Mouse (Mus musculus): ENCODE measurements around the gene Slc22a15. TPM values are rescaled to one million over a fixed set of nuclear protein-coding genes. Genes with fewer than 3 reads are reported as not detected.

The Slc22a15 gene
- polyA plus RNA-seq, 1 experiment from 2014 or later: 9.9 TPM

- no peak overlapping the region for H3K4me3 ChIP-seq
- DNase-seq (ENCODE audit: low spot score): no peak
- H3K4me1 ChIP-seq (replicated peaks): peaks cover 40% of the 10 kb centered on the region
- H3K27ac ChIP-seq: peak overlapping the region; percentile 42; the same call in 1 of the 2 replicates
- peaks cover 11% of the 10 kb centered on the region; the same call in 1 of the 2 replicates for H3K27me3 ChIP-seq (ENCODE audit: insufficient read depth, poor library complexity, severe bottlenecking)
- H3K9me3 ChIP-seq: no peaks in the 10 kb centered on the region
- H3K36me3 ChIP-seq: peaks cover 22% of the 10 kb centered on the region; the same call in 1 of the 2 replicates
- WGBS: 18% methylated on average over 5 of the region's 5 CpGs
Measured at GRCm38 (mm10) chr3:101878136-101878535, 46.1 kb downstream of the Slc22a15 start.

- Histone ChIP-seq H3K9me3 (no peaks in the 10 kb centered on the region), H3K4me1 (replicated peaks) (peaks cover 40% of the 10 kb centered on the region), H3K27ac (peak overlapping the region; percentile 59; the same call in 1 of the 2 replicates), H3K36me3 (peaks cover 22% of the 10 kb centered on the region; the same call in 1 of the 2 replicates), H3K4me3 (no peak overlapping the region), H3K27me3 (ENCODE audit: insufficient read depth, poor library complexity, severe bottlenecking) (peaks cover 11% of the 10 kb centered on the region; the same call in 1 of the 2 replicates)
- DNase-seq (ENCODE audit: low spot score): no peak
- 71% methylated on average over 7 of the region's 7 CpGs for WGBS
Measured at GRCm38 (mm10) chr3:101876459-101877285, 47.6 kb downstream of the Slc22a15 start.

- Histone ChIP-seq H3K27ac (0 out of 2 replicates have a peak overlapping the region, but pooled peaks have one; percentile 53), H3K36me3 (peaks cover 22% of the 10 kb centered on the region; the same call in 1 of the 2 replicates), H3K4me1 (replicated peaks) (peaks cover 40% of the 10 kb centered on the region), H3K9me3 (no peaks in the 10 kb centered on the region), H3K4me3 (no peak overlapping the region), H3K27me3 (ENCODE audit: insufficient read depth, poor library complexity, severe bottlenecking) (peaks cover 11% of the 10 kb centered on the region; the same call in 1 of the 2 replicates)
- DNase-seq (ENCODE audit: low spot score): no peak
- 70% methylated on average over 10 of the region's 10 CpGs for WGBS
Measured at GRCm38 (mm10) chr3:101875258-101875920, 48.9 kb downstream of the Slc22a15 start.

GRCm38 (mm10) chr3:101873061-101873675 lies 51.1 kb downstream of the Slc22a15 start:
- H3K36me3 ChIP-seq: peaks cover 12% of the 10 kb centered on the region; the same call in 1 of the 2 replicates
- no peaks in the 10 kb centered on the region for H3K27me3 ChIP-seq (ENCODE audit: insufficient read depth, poor library complexity, severe bottlenecking)
- DNase-seq (ENCODE audit: low spot score): no peak
- WGBS: 86% methylated on average over 7 of the region's 7 CpGs
- H3K4me1 ChIP-seq (replicated peaks): peaks cover 31% of the 10 kb centered on the region
- no peak overlapping the region for H3K4me3 ChIP-seq
- H3K9me3 ChIP-seq: no peaks in the 10 kb centered on the region
- no peak overlapping the region for H3K27ac ChIP-seq

- peaks cover 23% of the 10 kb centered on the region for H3K4me1 ChIP-seq (replicated peaks)
- peaks cover 5% of the 10 kb centered on the region; the same call in 1 of the 2 replicates for H3K36me3 ChIP-seq
- no peak overlapping the region for H3K27ac ChIP-seq
- WGBS: 90% methylated on average over 9 of the region's 9 CpGs
- DNase-seq (ENCODE audit: low spot score): no peak
- no peaks in the 10 kb centered on the region for H3K27me3 ChIP-seq (ENCODE audit: insufficient read depth, poor library complexity, severe bottlenecking)
- H3K4me3 ChIP-seq: no peak overlapping the region
- H3K9me3 ChIP-seq: no peaks in the 10 kb centered on the region
Measured at GRCm38 (mm10) chr3:101871951-101872350, 52.3 kb downstream of the Slc22a15 start.

- no peak overlapping the region for H3K4me3 ChIP-seq
- H3K36me3 ChIP-seq: peaks cover 16% of the 10 kb centered on the region
- no peak overlapping the region for H3K27ac ChIP-seq
- no peak for DNase-seq (ENCODE audit: low spot score)
- no peaks in the 10 kb centered on the region for H3K9me3 ChIP-seq
- H3K27me3 ChIP-seq (ENCODE audit: insufficient read depth, poor library complexity, severe bottlenecking): no peaks in the 10 kb centered on the region
- WGBS: 81% methylated on average over 4 of the region's 4 CpGs
- no peaks in the 10 kb centered on the region for H3K4me1 ChIP-seq (replicated peaks)
Measured at GRCm38 (mm10) chr3:101867001-101867421, 57.2 kb downstream of the Slc22a15 start.

- Histone ChIP-seq H3K27ac (no peak overlapping the region), H3K4me3 (no peak overlapping the region), H3K27me3 (ENCODE audit: insufficient read depth, poor library complexity, severe bottlenecking) (no peaks in the 10 kb centered on the region), H3K36me3 (peaks cover 42% of the 10 kb centered on the region), H3K9me3 (no peaks in the 10 kb centered on the region), H3K4me1 (replicated peaks) (peaks cover 5% of the 10 kb centered on the region; the same call in 1 of the 2 replicates)
- 82% methylated on average over 3 of the region's 3 CpGs for WGBS
- no peak for DNase-seq (ENCODE audit: low spot score)
Measured at GRCm38 (mm10) chr3:101861856-101862255, 62.4 kb downstream of the Slc22a15 start.

- peaks cover 38% of the 10 kb centered on the region for H3K36me3 ChIP-seq
- no peak overlapping the region for H3K4me3 ChIP-seq
- H3K27me3 ChIP-seq (ENCODE audit: insufficient read depth, poor library complexity, severe bottlenecking): no peaks in the 10 kb centered on the region
- H3K4me1 ChIP-seq (replicated peaks): peaks cover 5% of the 10 kb centered on the region; the same call in 1 of the 2 replicates
- no peaks in the 10 kb centered on the region for H3K9me3 ChIP-seq
- 76% methylated on average over 7 of the region's 7 CpGs for WGBS
- H3K27ac ChIP-seq: no peak overlapping the region
- DNase-seq (ENCODE audit: low spot score): no peak
Measured at GRCm38 (mm10) chr3:101860151-101860550, 64.1 kb downstream of the Slc22a15 start.

GRCm38 (mm10) chr3:101859740-101860139 lies 64.5 kb downstream of the Slc22a15 start:
- Histone ChIP-seq H3K27ac (no peak overlapping the region), H3K9me3 (no peaks in the 10 kb centered on the region), H3K36me3 (peaks cover 38% of the 10 kb centered on the region), H3K4me1 (replicated peaks) (peaks cover 5% of the 10 kb centered on the region; the same call in 1 of the 2 replicates), H3K4me3 (no peak overlapping the region), H3K27me3 (ENCODE audit: insufficient read depth, poor library complexity, severe bottlenecking) (no peaks in the 10 kb centered on the region)
- no peak for DNase-seq (ENCODE audit: low spot score)
- 71% methylated on average over 7 of the region's 7 CpGs for WGBS

GRCm38 (mm10) chr3:101854075-101854474 lies 70.2 kb downstream of the Slc22a15 start:
- H3K4me1 ChIP-seq (replicated peaks): no peaks in the 10 kb centered on the region
- 79% methylated on average over 1 of the region's 1 CpGs for WGBS
- DNase-seq (ENCODE audit: low spot score): no peak
- no peaks in the 10 kb centered on the region for H3K27me3 ChIP-seq (ENCODE audit: insufficient read depth, poor library complexity, severe bottlenecking)
- no peaks in the 10 kb centered on the region for H3K9me3 ChIP-seq
- H3K4me3 ChIP-seq: no peak overlapping the region
- no peak overlapping the region for H3K27ac ChIP-seq
- H3K36me3 ChIP-seq: 0 out of 2 replicates have a peak, but pooled peaks cover 7% of the 10 kb centered on the region

- no peaks in the 10 kb centered on the region for H3K27me3 ChIP-seq (ENCODE audit: insufficient read depth, poor library complexity, severe bottlenecking)
- no peak overlapping the region for H3K4me3 ChIP-seq
- WGBS: 87% methylated on average over 6 of the region's 6 CpGs
- no peak overlapping the region for H3K27ac ChIP-seq
- H3K4me1 ChIP-seq (replicated peaks): no peaks in the 10 kb centered on the region
- DNase-seq (ENCODE audit: low spot score): no peak
- H3K36me3 ChIP-seq: no peaks in the 10 kb centered on the region
- H3K9me3 ChIP-seq: no peaks in the 10 kb centered on the region
Measured at GRCm38 (mm10) chr3:101851363-101851762, 72.9 kb downstream of the Slc22a15 start.

- Histone ChIP-seq H3K4me1 (replicated peaks) (no peaks in the 10 kb centered on the region), H3K9me3 (no peaks in the 10 kb centered on the region), H3K27ac (no peak within 1 kb of the TSS), H3K4me3 (no peak within 1 kb of the TSS), H3K27me3 (ENCODE audit: insufficient read depth, poor library complexity, severe bottlenecking) (no peaks in the 10 kb centered on the region), H3K36me3 (no peaks in the 10 kb centered on the region)
- DNase-seq (ENCODE audit: low spot score): no peak
- 86% methylated on average over 5 of the region's 5 CpGs for WGBS
Measured at GRCm38 (mm10) chr3:101848816-101849215, 75.4 kb downstream of the Slc22a15 start, which contains the start of gene Mab21l3. Gene Mab21l3 (minus strand): TSS chr3:101848959.
